Mouse (Mus musculus) cerebellum, adult 11 months (tissue): Measurements from ENCODE around the gene H2-Ke6.

Experiments used
- DNase-seq: peaks from one replicate; pipeline ENCODE4 v3.0.0; 2022

The H2-Ke6 gene

DNA sequence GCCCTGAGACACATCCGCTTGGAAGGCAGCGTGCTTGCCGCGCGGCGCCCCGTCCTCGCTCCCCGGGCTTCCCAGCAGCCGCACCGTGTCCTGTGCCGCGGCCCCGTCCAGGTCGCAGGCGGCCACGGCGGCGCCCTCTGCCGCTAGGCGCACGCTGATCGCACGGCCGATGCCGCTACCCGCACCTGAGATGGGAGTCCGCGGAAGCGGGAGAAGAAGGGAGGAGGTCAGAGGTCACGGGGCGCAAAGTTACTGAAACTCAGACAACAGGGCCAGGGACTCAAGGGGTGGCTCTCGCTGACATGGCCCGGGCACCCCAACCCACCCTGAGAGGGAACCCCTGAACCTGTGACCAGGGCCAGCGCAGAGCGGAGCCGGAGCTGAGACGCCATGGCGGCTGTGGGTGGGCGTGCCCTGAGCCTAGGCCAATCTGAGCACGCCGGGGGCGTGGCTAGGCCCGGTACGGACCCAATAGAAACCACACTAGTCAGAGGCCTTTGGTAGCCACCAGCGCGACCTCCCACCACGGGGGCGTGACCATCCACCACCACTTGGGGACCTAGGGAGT lies at the start of gene H2-Ke6:
Gene H2-Ke6 (minus strand): TSS at position 405 of the 568 bp plus-strand sequence.
- DNase-seq: peak; percentile 88

DNA sequence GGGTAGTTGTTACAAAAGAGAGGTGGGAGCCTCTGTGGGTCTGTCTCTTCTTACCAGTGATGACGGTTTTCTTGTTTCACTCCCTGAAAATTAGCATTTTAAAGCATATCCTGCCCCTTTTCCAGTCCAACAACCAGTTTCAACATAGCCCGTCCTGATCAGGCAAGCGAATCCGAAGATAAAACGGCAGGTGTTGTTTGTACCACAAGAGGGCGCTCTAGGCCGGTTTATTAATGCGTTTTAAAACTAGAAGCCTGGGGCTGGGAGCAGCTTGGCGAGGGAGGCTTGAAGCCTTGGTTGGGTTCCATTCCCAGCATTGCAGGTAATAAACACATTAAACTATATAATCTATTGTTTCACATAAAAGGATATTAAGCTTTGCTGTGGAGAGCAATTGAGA lies 49.7 kb upstream of the H2-Ke6 start:
- DNase-seq: peak; percentile 43

DNA sequence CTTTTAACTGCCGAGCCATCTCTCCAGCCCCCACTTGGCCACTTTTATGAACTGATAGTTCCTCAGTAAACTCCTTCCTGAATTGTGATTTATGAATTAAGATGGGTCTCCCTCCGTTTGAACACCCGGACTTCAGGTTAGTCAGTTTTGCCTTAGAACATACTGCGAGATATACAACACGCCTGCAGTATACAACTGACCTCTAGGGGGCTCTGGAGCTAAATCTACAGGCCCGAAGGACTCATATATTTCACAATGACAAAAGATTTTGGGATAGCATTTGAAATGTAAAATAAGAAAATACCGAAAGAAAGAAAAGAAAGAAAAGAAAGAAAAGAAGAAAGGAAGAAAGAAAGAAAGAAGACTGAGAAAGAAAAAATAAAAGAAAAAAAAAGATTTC lies 47.4 kb upstream of the H2-Ke6 start:
- DNase-seq: peak; percentile 42

DNA sequence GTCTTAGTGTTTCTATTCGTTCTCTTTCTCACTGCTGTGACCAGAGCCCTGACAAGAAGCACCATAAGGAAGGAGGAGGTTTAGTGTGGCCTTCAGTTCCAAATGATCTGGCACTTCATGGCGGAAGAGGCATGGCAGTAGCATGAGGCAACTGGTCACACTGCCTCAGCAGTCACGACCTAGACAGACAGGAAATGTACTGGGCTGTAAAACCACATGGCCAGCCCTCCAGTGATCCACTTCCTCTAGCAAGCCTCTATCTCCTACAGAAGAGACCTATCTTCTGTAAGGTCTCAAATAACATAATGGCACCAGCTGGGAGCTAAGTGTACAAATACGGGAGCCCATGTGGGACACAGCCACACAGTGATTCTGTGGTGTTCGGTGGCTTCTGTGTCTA lies 44.2 kb upstream of the H2-Ke6 start:
- no peak for DNase-seq

DNA sequence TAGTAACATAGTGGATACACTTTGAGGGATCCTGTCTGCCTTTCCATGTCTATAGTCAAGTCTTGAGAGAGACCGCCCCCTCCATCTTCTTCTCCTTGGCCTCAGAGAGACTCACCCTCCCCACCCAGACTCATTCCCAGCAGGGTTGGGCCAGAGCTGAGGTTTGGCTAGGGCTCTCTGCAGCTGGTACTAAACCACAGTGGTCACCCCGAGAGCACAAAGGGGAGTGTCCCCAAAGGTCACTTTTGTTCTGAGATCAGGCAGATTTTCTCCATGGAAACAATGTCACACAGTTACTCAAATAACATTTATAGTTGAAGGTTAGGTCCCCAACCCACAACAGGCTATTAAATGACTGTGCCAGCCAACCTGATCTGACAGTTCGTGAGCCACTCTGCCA lies 41.0 kb upstream of the H2-Ke6 start:
- no peak for DNase-seq

DNA sequence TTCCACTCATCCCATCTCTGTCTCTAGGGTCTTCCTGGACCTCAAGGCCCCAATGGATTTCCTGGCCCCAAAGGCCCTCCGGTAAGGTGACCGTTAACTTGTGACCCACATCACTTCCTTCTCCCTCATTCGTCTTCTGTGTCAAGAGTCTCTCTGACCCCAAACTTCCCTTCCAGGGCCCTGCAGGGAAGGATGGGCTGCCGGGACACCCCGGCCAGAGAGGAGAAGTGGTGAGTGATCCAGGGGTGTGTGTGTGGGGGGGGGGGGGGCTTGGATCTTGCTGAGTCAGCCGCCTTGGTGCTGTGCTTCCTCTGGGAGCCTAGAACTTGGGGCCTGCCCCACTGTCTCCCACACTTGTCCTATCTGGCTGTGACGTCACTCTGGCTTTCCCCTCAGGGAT lies 29.4 kb upstream of the H2-Ke6 start:
- no peak for DNase-seq

DNA sequence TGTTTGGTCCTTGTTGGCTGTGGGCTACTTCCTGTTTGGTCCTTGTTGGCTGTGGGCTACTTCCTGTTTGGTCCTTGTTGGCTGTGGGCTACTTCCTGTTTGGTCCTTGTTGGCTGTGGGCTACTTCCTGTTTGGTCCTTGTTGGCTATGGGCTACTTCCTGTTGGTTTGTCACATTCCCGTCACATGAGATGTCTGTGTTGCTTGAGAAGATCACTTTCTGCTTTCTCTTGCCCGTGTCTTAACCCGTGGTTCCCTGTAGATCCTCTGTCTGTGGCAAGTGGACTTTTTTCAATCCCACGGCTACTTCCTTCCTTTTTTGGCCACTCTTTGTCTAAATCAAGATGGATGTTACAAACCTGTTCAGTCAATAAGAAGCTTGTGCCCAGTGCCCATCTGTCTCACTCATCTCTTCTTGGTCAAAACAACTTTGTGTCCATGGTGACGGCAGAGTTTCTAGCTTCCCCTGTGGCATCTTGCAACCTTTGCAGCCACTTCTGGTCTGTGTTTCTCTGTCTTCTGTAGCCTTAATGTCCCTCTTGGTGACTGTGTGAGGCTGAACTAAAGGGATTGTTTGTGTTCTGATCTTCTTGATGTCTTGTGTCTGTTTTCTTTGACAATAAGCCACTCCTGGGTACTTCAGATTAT lies 19.7 kb upstream of the H2-Ke6 start:
- DNase-seq: no peak

DNA sequence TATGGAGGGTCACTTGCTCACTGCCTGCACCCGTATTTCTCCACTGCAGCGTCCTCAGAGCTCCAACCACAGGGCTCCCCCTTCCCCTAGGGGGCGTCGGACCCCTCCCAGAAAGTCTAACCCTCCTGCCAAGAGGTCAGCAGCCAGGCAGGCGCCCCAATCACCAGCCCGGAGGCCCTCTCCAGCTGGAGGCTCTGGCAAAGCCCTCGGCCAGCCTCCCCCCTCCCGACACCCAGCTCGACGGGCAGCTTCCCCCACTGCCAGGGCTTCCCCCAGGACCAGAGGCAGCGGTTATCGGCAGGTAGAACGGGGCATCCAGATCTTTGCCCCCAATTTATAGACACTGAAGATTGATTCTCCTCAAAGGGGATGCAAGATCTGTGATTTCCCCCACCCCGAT lies 18.1 kb upstream of the H2-Ke6 start:
- DNase-seq: no peak

DNA sequence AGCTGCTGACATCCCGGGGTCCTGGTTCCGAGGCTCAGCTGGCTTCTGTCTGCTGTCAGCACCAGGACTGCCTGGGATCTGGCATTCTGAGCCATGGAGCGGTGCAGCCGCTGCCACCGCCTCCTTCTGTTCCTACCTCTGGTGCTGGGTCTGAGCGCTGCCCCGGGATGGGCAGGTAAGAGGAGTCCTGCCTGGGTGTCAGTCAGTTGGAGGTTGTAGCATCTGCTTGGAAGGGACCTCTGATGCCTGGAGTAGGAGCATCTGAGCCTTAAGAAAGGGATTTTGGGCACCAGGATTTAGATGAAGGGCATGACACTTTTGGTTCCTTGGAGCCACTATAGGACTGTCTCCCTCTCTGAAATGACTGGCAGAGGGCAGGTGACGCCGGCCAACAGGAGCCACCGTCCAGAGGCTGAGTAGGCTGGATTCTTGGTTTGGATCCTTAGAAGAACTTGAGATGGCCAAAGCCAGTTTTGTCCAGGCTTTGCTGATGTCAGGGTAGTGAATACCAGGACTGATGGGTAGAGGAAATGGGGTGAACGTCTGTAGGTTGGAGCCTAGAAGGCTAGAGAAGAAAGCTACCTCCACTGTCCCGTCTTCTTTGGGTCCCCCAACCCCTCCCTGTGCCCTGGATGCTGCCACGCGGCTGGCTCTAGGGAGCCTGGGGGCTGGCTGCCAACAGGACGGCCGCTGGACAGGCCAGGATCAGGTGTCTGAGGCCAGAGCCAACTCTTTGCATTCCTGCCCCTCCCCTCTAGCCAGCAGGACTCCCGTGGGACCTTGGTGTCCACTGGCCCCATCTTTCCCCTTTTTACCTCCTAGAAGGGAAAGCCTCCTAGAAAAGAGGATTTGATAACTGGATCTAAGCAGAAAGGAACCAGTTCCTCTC lies 11.9 kb upstream of the H2-Ke6 start:
- peak; percentile 13 for DNase-seq

DNA sequence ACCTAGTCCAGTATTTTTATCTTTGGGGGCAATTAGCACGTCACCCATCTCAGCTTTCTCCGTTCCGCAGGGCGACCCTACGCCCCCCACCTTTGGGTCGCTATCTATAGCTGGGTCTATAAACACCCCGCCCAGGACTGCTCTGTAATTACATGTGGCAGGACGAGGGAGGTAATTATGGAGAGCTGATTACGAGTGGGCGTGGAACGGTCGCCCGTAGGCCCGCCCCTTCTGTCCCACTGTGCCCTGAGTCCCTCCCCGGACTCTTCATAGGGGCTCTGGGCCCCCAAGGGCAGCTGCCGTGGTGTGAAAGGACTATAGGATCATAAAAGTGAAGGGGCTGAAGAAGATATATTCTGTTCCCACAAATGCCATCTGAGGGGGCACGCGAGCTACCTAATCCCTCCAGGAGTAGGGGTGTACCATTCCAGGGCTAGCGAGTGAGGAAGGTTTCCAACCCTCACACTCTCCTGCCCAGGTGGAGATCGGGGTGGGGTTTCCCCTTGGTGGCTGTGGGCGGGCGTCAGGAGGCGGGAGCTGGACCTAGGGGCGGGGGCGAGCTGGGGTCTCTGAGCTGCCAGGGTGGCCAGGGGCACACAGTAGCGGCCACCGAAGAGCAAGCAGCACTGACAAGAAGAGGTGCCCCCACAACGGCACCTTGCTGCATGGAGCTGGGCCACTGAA lies 11.2 kb upstream of the H2-Ke6 start, which contains the start of gene Col11a2:
Gene Col11a2 (plus strand): TSS at position 560 of the 684 bp plus-strand sequence.
- peak; percentile 29 for DNase-seq

DNA sequence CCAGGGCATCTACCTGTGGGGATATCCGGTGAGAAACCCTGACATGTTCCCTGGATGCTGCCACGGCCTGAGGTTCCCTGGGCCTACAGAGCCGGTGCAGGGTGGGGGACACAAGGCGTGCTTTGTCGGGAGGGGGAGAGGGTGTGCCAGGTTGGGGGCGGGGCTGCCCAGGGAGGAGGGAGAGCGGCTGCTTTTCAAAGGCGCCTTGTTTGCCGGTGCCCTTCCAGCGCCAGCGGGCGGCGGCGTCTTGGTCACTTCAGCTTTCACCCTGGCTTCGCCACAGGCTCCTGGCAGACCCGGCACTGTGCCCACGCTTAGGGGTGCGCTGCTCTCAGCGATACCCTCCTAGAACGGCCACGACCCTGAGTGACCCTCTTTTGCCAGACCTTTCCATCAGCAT lies 10.6 kb upstream of the H2-Ke6 start:
- peak; percentile 40 for DNase-seq

DNA sequence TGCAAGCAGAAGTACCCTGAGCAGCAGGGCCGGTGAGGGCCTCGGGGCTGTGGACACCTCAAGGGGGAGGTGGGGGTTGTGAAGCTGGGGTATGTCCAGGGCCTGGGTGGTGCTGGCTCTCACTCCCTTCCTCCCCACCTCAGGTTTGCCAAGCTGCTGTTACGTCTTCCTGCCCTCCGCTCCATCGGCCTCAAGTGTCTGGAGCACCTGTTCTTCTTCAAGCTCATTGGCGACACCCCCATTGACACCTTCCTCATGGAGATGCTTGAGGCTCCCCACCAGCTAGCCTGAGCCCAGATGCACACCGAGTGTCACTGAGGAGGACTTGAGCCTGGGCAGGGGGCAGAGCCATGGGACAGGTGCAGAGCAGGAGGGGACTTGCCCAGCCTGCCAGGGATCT lies 9.4 kb upstream of the H2-Ke6 start:
- DNase-seq: peak; percentile 7

DNA sequence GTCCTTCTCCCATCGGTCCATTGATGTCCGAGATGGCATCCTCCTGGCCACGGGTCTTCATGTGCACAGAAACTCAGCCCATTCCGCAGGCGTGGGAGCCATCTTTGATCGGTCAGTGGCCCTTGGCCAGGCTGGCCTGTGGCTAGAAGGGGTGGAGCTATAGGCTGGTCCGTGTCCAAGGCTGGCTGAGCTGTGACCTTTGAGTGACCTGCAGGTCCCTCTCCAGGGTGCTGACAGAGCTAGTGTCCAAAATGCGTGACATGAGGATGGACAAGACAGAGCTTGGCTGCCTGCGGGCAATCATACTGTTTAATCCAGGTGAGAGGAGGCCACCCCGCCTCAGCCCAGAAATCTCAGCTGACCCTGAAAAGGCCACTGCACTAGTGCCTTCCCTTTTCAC lies 8.8 kb upstream of the H2-Ke6 start:
- DNase-seq: peak; percentile 28

DNA sequence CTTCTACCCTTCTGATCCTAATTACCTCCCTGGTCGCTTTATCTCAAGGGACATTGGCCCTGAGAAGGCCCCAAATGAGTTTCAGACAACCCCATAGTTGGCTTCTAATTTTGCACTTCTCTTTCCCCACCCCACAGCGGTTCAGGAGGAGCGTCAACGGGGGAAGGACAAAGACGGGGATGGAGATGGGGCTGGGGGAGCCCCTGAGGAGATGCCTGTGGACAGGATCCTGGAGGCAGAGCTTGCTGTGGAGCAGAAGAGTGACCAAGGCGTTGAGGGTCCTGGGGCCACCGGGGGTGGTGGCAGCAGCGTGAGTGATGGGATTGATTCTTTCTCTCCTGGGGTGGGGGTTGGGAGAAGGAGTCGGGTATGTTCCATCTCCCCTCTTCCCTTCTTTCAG lies 7.7 kb upstream of the H2-Ke6 start:
- DNase-seq: peak; percentile 4

DNA sequence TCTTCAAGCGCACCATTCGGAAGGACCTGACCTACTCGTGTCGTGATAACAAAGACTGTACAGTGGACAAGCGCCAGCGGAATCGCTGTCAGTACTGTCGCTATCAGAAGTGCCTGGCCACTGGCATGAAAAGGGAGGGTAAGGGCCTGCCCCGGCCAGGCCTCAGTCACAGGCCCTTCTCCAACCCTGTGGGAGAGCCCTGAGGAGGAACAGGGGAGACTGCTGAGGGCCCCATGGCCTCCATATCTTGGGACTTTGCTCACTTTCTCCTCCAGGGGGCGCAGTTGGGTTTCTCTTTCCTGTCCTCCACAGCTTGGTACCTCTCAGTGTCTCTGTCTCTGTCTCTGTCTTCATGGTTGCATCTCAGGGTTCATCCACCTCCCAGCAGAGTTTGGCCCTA lies 6.2 kb upstream of the H2-Ke6 start:
- DNase-seq: peak; percentile 59

DNA sequence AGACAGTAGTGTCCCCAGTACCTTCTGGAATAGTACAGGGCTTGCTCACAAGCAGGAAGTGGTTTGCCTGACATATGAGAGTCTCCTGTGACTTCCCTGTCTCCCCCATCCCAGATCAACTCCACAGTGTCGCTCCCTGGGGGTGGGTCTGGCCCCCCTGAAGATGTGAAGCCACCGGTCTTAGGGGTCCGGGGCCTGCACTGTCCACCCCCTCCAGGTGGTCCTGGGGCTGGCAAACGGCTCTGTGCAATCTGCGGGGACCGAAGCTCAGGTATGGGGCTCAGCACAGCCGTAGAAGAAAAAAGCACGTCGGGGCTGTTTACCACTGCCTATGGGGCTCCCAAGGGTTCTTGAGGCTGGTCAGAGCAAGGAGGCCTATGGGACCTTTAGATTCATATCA lies 5.6 kb upstream of the H2-Ke6 start:
- DNase-seq: peak; percentile 35

DNA sequence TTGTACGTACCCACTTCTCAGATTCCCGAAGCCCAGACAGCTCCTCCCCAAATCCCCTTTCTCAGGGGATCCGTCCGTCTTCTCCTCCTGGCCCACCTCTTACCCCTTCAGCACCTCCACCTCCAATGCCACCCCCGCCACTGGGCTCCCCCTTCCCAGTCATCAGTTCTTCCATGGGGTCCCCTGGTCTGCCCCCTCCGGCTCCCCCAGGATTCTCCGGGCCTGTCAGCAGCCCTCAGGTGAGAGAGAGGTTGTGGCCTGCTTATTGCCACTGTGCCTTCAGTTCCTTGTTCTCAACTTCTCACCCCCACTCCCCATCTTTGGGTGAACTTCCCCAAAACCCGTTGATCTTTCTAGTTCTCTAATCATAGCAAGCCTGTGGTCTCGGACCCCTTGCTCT lies 4.9 kb upstream of the H2-Ke6 start:
- peak; percentile 49 for DNase-seq

DNA sequence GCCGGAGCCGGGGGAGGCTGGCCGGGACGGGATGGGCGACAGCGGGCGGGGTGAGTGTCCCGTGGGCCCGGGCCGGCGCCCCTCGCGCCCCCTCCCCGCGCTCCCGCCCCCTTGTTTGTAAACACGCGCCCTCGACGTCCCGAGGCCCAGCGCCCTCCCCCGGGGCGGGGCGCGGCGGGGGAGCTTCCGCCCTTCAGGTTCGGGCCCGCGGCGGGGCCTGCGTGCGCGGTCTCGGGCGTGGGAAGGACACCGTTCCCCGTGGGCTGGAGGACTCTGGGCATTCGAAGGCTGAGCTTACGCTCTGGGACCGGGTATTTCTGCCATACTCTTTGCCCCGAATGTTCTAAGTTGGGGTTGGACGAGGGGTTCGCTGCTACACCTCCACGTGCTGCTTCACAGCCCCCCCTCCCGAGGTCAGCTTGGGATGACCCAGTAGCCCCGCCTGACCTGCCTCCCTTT lies 4.3 kb upstream of the H2-Ke6 start:
- DNase-seq: no peak

DNA sequence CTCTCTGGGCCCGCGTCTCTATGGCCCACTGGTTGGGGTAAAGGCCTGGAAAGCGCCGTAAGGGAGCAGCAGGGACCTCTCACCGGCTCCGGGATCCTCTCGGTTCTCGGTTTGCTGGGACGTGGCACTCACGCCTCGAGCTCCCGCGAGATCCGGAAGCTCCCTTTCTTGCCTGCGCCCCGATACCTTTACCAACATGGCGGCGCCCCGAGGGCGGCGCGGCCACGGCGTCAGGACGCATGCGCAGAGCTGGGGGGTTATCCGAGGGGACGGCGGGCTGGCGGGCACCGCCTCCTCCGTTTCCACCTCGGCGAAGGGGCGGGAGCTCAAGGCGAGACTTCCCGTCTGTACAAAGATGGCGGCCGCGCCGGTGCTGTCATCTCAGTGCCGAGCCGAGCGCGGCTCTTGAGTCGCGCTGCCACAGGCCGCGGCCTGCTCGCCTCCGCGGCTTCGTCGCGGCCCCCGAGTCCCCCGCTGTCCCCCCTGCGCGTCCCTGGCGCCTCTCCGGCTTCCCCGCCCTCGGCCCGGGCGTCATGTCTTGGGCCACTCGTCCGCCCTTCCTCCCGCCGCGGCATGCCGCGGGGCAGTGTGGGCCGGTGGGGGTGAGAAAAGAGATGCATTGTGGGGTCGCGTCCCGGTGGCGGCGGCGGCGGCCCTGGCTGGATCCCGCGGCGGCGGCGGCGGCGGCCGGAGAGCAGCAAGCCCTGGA lies 3.8 kb upstream of the H2-Ke6 start, which contains the start of the genes Slc39a7 and Rxrb:
Gene Slc39a7 (minus strand): TSS at position 218 of the 709 bp plus-strand sequence.
Gene Rxrb (plus strand): TSS at position 348 of the 709 bp plus-strand sequence.
- DNase-seq: peak; percentile 98

DNA sequence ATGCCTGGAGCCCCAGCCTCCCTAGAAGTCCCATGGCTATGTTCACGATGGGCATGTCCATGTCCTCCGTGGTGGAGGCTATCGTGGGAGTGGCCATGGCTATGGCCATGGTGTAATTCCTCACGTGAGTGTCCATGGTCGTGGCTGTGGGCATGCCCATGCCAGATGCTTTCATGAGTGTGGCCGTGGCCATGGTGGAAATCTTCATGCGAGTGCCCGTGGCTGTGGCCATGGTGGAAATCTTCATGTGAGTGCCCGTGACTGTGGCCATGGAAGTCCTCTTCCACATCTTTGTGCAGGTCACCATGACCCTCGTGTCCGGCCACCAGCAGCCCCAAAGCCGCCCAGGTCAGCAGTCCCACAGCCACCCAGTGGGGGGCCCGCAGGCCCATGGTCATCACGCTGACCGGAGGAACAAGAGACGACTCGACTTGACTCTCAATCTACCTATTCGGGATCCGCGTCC lies 3.0 kb upstream of the H2-Ke6 start:
- DNase-seq: no peak

DNA sequence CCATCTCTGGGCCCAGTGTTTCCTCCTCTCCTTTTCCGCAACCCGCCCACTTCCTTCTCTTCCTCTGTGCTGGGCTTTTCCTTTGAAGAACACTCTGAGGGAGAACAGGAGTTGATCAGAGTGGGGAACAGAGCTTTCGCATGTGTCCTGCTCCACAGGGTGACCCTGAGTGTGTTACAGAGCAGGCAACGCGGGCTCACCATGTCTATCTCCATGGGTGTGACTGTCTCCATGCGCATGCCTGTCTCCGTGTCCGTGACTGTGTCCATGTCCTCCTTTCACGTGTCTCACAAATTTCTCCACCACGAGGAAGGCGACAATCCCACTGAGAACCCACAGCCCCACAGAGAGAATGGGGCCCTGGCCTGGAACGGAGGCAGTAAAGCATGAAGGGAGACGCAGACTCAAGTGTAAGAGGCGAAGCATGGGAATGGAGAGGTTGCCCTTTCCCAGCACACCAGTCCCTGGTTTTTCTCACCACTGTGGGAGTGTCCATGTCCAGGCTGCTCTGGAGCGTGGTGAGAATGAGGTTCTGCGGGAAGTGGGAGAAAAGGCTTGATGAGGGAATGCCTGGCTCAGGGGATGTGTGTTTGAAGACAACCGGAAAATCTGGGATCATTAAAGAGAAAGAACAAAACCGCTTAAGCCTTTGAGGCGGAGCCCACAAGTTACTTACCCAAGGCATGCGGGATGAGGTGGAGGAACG lies 2.2 kb upstream of the H2-Ke6 start:
- peak; percentile 32 for DNase-seq
